Mouse (Mus musculus) retina, adult 2 months (tissue): ENCODE data around the gene Kcnk3.

Experiments
- DNase-seq: peaks from one replicate; pipeline ENCODE4 v3.0.0-alpha.2; 2012; ENCODE audit warnings: low read depth, low spot score

Kcnk3 gene

DNA sequence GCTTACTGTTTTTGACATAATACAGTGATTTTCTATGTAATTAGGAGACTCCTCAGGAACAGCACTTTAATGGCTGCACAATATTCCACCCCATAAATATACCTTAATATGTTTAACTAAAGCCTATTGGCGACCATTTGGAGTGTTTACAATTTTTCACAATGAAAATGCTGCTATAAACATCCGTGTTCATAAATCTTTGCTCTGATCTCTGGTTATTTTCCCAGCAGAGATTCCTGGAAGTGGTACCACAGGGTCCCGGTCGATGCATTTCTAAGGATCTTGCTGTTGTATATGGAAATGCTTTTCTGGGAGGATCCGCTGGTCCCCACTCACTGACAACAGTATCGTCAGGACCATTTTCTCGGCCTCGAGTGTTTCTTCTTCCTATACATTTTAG, 25.3 kb downstream of the Kcnk3 start:
- no peak for DNase-seq

DNA sequence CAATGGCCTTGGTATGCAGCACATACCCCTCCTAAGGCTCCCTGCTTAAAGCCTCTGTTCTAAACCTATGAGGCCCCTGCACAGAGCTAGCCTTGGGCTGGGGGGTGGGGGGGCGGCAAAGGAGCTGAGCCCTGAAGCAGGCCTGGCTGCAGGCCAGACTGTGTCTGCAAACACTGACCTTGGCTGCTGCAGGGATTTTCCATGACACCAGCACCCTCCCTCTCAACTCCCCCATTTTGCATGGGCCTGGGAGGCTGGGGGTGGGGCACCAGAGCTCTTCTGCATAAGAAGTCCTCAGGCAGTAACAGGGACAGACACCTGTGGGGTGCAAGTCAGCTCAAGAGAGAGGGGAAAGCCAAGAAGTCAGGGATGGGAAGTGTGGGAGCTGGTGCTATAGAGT, 26.3 kb downstream of the Kcnk3 start:
- DNase-seq: no peak

GRCm38 (mm10) chr5:30615416-30615815, 27.4 kb downstream of the Kcnk3 start:
- no peak for DNase-seq

DNA sequence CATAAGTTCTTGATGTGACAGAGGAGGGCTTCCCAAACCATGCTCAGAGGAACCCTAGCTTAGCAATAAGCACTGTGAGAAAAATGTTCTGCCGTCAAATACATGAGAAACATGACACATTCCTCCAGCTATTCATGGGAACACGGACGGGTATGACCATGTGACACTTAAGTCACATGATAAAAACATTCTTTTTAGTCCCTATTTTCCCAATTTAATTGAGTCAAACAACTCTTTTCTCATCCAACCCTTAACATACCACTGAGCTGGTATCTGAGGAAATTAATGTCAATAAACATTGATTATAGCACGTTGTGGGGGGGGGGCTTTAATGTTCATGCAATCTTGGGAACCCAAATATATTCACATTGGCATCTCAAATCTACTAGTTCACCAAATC, 27.8 kb downstream of the Kcnk3 start:
- no peak for DNase-seq

DNA sequence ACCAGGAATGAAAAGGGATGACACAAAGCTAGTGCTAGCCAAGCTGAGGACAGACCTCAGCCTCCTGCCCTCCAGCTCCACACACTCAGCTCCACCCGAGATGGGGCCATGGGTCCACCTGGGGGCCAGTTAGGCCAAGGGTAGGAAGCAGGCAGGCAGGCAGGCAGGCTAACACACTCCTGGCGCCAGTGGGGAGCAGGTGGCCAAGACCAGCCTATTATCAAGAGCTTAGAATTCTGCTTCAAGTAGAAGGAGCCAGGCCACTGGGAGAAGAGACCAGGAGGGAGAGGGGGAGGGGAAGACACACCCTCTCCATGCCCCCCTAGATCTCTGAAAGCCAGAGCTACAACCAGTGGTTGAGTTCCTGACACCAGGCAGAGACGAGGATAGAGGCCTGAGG, 28.7 kb downstream of the Kcnk3 start:
- DNase-seq: no peak

DNA sequence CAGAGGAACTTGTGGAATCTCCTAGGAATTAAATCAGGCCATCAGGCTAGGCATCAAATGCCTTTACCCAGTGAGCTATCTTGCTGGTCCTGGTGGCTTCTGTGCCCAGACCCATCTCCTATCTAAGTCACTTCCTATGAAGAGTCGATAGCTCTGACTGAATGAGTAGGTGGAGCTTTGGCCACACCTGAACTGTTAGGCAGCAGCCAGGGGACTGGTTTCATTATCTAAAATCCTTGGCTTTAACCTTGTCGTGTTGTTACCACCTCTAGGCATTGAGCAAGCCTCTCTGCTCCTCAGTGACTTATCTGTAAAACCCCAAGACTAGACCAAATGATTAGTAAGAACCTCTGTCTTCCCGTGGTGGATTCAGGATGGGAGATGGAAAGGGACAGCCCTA, 29.4 kb downstream of the Kcnk3 start:
- DNase-seq: no peak

GRCm38 (mm10) chr5:30617851-30618250, 29.9 kb downstream of the Kcnk3 start:
- no peak for DNase-seq

DNA sequence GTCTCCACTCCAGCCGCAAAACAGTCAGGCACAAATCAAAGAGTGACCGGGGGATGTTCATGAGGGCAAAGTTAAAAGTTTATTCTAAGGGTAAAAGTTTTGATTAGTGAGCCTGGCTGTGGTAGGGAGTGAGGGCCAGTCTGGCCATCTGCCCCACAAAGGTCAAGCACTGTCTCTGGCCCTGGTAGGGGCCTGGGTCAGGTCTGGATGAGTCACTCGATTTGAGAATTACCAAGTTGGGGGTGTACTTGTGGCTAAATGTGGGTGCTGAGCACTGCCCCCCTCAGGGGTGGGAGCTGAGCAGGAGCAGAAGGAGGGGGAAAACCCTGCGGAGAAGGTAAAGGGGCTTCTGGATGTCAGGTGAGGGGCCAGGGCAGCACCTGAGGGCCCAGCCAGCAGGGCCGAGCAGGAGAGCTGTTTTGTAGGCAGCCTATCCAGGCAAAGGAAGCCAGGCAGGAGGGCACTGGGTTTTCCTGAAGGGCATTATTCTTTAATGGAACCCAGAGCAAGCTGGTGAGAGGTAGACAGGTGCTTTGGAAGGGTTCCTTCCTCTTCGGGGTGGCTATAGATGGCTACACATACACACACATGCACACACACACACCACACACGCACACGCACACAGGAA, 30.5 kb downstream of the Kcnk3 start:
- DNase-seq: no peak

DNA sequence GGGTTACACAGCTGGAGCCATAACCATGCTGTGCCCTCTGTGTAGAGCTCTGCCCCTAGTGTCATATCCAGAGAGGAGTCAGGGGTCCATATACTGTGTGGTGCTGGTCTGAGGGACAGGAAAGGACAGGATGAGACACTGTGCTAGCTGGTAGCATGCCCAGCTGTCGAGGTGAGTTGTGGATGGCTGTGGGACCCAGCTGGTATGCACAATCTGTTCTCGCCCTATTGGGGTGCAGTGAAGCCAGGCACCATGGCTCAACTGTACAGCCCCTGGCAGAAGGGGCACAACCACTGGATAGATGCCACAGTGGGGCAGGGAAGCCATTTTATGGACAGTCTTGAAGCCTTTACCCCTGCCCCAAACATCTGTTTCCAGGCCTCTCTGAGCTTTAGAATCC, 31.2 kb downstream of the Kcnk3 start:
- no peak for DNase-seq

DNA sequence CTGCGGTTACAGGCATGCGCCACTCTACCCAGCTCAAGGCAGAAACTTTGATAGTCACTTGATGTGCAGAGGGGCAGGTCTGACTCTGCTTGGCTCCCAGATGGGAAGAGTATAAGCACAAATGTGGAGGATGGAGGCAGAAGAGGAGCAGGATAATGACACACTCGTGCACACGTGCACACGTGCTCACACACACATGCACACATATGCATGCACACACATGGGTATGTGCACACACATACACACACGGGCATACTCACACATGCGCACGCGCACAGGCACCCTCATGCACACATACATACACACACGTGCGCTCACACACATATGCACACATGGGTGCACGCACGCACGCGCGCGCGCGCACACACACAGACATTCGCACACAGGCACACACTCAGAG, 32.6 kb downstream of the Kcnk3 start:
- no peak for DNase-seq

- DNase-seq: no peak
Observed at GRCm38 (mm10) chr5:30621211-30621790, 33.3 kb downstream of the Kcnk3 start.

GRCm38 (mm10) chr5:30621844-30622176, 33.8 kb downstream of the Kcnk3 start:
- DNase-seq: no peak

- DNase-seq: no peak
Observed at GRCm38 (mm10) chr5:30622177-30622840, 34.3 kb downstream of the Kcnk3 start.

DNA sequence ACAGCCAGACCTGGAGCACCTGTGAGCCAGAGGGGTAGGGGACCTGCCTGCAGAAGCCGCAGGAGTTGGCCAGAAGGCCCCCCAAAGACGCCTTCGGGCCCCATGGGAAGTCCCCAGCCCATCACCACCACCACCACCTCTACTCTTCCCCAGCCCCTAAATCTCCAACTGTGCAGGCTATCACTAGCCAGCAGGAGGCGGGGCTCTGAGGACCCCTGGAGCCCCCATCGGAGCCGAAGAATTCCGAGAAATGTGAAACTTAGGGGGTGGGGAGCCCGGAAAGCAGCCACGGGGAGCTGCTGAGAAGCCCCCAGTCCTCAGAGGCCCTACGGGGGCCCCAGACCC, 34.8 kb downstream of the Kcnk3 start:
- DNase-seq: no peak

DNA sequence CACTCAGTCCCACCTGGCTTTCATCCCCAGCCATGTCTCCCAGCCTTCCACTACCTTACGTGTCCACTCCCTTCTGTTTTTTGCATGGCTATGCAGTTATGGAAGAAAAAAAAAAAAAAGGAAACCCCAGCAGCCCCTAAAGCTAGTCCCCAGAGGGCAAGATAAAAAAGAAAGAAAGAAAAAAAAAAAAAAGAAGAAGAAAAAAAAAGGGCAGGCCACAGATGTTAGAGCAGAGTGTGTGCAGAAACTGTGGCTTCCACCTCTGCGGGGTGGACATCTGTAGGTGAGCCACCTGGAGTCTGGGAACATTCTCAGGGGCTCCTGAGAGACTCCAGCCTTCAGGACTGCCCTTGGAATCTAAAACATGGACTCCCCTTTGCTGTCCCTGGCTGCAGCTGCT, 35.4 kb downstream of the Kcnk3 start:
- no peak for DNase-seq

DNA sequence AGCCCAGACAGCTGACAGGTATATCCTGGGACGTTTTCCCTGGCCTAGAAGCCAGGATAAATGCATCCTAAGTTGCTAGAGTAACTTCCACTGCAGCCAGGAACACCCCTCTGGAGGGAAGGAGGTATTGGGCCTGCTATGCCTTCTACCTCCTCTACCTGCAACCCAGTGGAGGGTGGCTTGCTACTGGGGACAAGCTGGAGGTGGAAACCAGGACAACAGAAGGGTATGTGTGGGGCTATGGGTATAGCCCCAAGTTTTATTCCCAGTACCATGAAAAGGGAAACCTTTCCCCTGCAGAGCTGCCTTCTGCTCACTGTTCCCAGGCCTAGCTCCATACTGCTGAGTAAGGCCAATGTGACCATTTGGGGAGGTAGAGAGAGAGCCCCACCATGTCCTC, 36.3 kb downstream of the Kcnk3 start:
- no peak for DNase-seq

- DNase-seq: no peak
Observed at GRCm38 (mm10) chr5:30624908-30625307, 36.9 kb downstream of the Kcnk3 start.

- DNase-seq: no peak
Observed at GRCm38 (mm10) chr5:30625379-30625778, 37.4 kb downstream of the Kcnk3 start.

GRCm38 (mm10) chr5:30626331-30627105, 38.5 kb downstream of the Kcnk3 start:
- no peak for DNase-seq

GRCm38 (mm10) chr5:30628511-30628910, 40.5 kb downstream of the Kcnk3 start:
- no peak for DNase-seq

DNA sequence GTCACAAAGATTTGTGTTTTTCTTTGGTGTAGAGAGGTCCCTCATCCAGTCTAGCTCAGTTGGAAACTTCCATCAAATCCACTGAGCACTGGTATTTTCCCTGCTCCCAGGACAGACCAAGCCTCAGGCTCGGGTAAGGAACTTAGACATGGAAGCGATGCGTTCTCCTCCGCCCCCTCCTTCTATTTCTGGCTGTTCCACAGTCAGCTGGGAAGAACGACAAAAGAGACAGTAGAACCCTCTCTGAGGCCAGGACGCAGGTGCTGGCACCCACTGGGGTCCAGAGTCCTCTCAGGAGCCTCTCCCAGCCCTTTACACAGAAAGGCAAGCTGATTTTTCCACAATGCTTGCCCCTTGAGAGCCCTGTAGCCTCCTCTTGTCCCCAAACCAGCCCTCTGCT, 42.4 kb downstream of the Kcnk3 start:
- DNase-seq: no peak

- DNase-seq: no peak
Observed at GRCm38 (mm10) chr5:30632134-30632533, 44.2 kb downstream of the Kcnk3 start.

DNA sequence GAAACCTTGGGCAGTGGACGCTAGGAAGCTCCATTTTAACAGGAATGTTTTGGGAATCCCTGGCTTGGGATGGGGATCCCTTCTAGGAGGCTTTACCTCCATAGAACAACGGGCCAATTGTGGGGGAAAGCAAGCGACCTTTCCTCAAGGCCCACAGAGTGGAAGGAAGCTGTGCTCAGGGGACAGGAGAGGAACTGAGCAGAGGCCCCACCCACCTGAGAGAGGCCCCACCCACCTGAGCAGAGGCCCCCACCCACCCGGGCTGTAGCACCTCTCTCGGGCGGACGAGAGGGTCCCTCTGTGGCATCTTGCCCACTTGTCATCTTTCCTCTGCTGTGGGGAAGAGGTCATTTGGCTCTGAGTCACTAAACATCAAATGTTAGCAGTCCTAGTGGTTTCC, 49.0 kb downstream of the Kcnk3 start:
- no peak for DNase-seq
